ENCODE assay signal across 15 mouse cellular contexts in genomic region chr3:69797533-69797932, GRCm38 (mm10).
"Had no signal": no experiment of that assay in that cellular context is flagged by ENCODE, and none has a peak within 500 bp of the region (broad histone marks: within the 10 kb centered on the region; RNA-seq: fewer than 3 reads in every experiment).

No protein-coding gene starts in this region.

- ATAC-seq: midbrain, embryonic 16.5 days had no signal

- H3K9me3 ChIP-seq: kidney, embryonic 15.5 days; limb, embryonic 10.5 days; liver, embryonic 15.5 days; midbrain, embryonic 12.5 days; neural tube, embryonic 13.5 days had no signal

- DNase-seq: kidney, postnatal 14 days; layer of hippocampus, postnatal 36 days; lung, adult 2 months; right cerebral cortex, postnatal 4 days; spleen, adult 18-20 months; thymus, adult 18-20 months; thymus, postnatal 14 days had no signal

- H3K36me3 ChIP-seq: kidney, embryonic 15.5 days; limb, embryonic 10.5 days; liver, embryonic 15.5 days; midbrain, embryonic 12.5 days; neural tube, embryonic 13.5 days had no signal

- H3K27ac ChIP-seq: kidney, embryonic 15.5 days; limb, embryonic 10.5 days; liver, embryonic 15.5 days; macrophage; midbrain, embryonic 12.5 days; neural tube, embryonic 13.5 days had no signal

- H3K27me3 ChIP-seq: kidney, embryonic 15.5 days; liver, embryonic 15.5 days; midbrain, embryonic 12.5 days; neural tube, embryonic 13.5 days had no signal

- H3K4me2 ChIP-seq: kidney, embryonic 15.5 days; liver, embryonic 11.5 days; liver, embryonic 15.5 days; midbrain, embryonic 12.5 days; neural tube, embryonic 13.5 days had no signal

- H3K4me3 ChIP-seq: kidney, embryonic 15.5 days; limb, embryonic 10.5 days; liver, embryonic 15.5 days; midbrain, embryonic 12.5 days; neural tube, embryonic 13.5 days had no signal

- H3K4me1 ChIP-seq: kidney, embryonic 15.5 days; liver, embryonic 15.5 days; midbrain, embryonic 12.5 days had no signal

- H3K9ac ChIP-seq: kidney, embryonic 15.5 days; liver, embryonic 15.5 days; midbrain, embryonic 12.5 days; neural tube, embryonic 13.5 days had no signal
